Mouse (Mus musculus) heart, embryonic 12.5 days (tissue): ENCODE results near the gene Arhgap10. TPM values are rescaled to one million over a fixed set of nuclear protein-coding genes. Genes with fewer than 3 reads are reported as not detected.

Experiments
- ATAC-seq: fragments of 200-750 bp; cut with Nextera tagmentation; 2 replicates; pipeline ENCODE4 v1.8.0; 2017; ENCODE audit warnings: moderate TSS enrichment, moderate library complexity; ENCODE audit not compliant: insufficient number of reproducible peaks, low FRiP score
- H3K27ac ChIP-seq: fragments of 300-500 bp; sonication (generic); 2 replicates; pipeline ENCODE4 v1.5.1; 2016; ENCODE audit warnings: mild to moderate bottlenecking, moderate library complexity; ENCODE audit not compliant: poor library complexity, severe bottlenecking
- H3K27me3 ChIP-seq: fragments of 300-500 bp; sonication (generic); replicated peaks from 2 replicates; pipeline ENCODE4 v1.6.1; 2016; ENCODE audit warnings: mild to moderate bottlenecking, moderate library complexity
- H3K36me3 ChIP-seq: fragments of 300-500 bp; sonication (generic); 2 replicates; pipeline ENCODE4 v1.6.1; 2016; ENCODE audit warnings: mild to moderate bottlenecking, moderate library complexity
- H3K4me1 ChIP-seq: fragments of 300-500 bp; sonication (generic); replicated peaks from 2 replicates; pipeline ENCODE4 v1.6.1; 2016; ENCODE audit warnings: mild to moderate bottlenecking
- H3K4me2 ChIP-seq: fragments of 300-500 bp; sonication (generic); 2 replicates; pipeline ENCODE4 v1.6.1; 2016; ENCODE audit warnings: mild to moderate bottlenecking, moderate library complexity
- H3K4me3 ChIP-seq: fragments of 300-500 bp; sonication (generic); 2 replicates; pipeline ENCODE4 v1.5.1; 2016; ENCODE audit warnings: mild to moderate bottlenecking
- H3K9ac ChIP-seq: fragments of 300-500 bp; sonication (generic); 2 replicates; pipeline ENCODE4 v1.6.1; 2016; ENCODE audit warnings: mild to moderate bottlenecking, moderate library complexity
- H3K9me3 ChIP-seq: fragments of 300-500 bp; sonication (generic); replicated peaks from 2 replicates; pipeline ENCODE4 v1.6.1; 2016; ENCODE audit warnings: mild to moderate bottlenecking, moderate library complexity
- WGBS: fragments of 180-500 bp; shearing (Covaris S2); methylation state at CpG from one replicate; pipeline ENCODE4 v1.1.7; 2016; 5-methylcytosine and 5-hydroxymethylcytosine counted together
- polyA plus RNA-seq: library from polyadenylated mRNA; unstranded; fragments of >200 nt; fragmentation: Nextera tagmentation; extraction: Ambion mirVana; gene quantifications from 2 replicates; pipeline ENCODE4 v1.2.1, GENCODE M21; 2016

Gene Arhgap10
- polyA plus RNA-seq, 1 experiment from 2014 or later, result 25.3 TPM

GRCm38 (mm10) chr8:77215191-77215590 lies 302.6 kb downstream of the Arhgap10 start:
- H3K9ac ChIP-seq, result no peak overlapping the region
- WGBS, result 79% methylated on average over 6 of the region's 6 CpGs
- no peak for ATAC-seq

GRCm38 (mm10) chr8:77214665-77215064 lies 303.1 kb downstream of the Arhgap10 start:
- no peak overlapping the region for H3K27ac ChIP-seq
- H3K4me2 ChIP-seq, result no peak overlapping the region
- no peaks in the 10 kb centered on the region for H3K27me3 ChIP-seq
- H3K36me3 ChIP-seq, result no peaks in the 10 kb centered on the region
- ATAC-seq, result no peak
- 63% methylated on average over 8 of the region's 8 CpGs for WGBS
- no peaks in the 10 kb centered on the region for H3K9me3 ChIP-seq
- H3K4me1 ChIP-seq, result peaks cover 8% of the 10 kb centered on the region; the same call in 1 of the 2 replicates
- no peak overlapping the region for H3K9ac ChIP-seq
- no peak overlapping the region for H3K4me3 ChIP-seq

More at GRCm38 (mm10) chr8:77215191-77215590, 302.6 kb downstream of the Arhgap10 start:
- Histone ChIP-seq H3K4me3 (no peak overlapping the region), H3K4me1 (peaks cover 8% of the 10 kb centered on the region; the same call in 1 of the 2 replicates), H3K4me2 (no peak overlapping the region), H3K36me3 (no peaks in the 10 kb centered on the region), H3K9me3 (no peaks in the 10 kb centered on the region), H3K27ac (no peak overlapping the region), H3K27me3 (no peaks in the 10 kb centered on the region)

- no peak overlapping the region for H3K27ac ChIP-seq
- H3K9ac ChIP-seq, result no peak overlapping the region
- H3K36me3 ChIP-seq, result no peaks in the 10 kb centered on the region
- no peaks in the 10 kb centered on the region for H3K27me3 ChIP-seq
- H3K4me1 ChIP-seq, result peaks cover 8% of the 10 kb centered on the region; the same call in 1 of the 2 replicates
- H3K4me2 ChIP-seq, result no peak overlapping the region
- 63% methylated on average over 3 of the region's 3 CpGs for WGBS
- no peak for ATAC-seq
- no peak overlapping the region for H3K4me3 ChIP-seq
- no peaks in the 10 kb centered on the region for H3K9me3 ChIP-seq
These were observed 303.8 kb downstream of the Arhgap10 start for GRCm38 (mm10) chr8:77213893-77214464.

- Histone ChIP-seq H3K27me3 (no peaks in the 10 kb centered on the region), H3K4me2 (no peak overlapping the region), H3K4me1 (peaks cover 5% of the 10 kb centered on the region; the same call in 1 of the 2 replicates), H3K9ac (no peak overlapping the region), H3K4me3 (no peak overlapping the region), H3K27ac (no peak overlapping the region), H3K9me3 (no peaks in the 10 kb centered on the region), H3K36me3 (no peaks in the 10 kb centered on the region)
- WGBS, result 78% methylated on average over 3 of the region's 3 CpGs
- no peak for ATAC-seq
These were observed 308.5 kb downstream of the Arhgap10 start for GRCm38 (mm10) chr8:77209297-77209696.

Other genes with a start within 250 kb of the Arhgap10 start
- 14.4 and 14.6 TPM in 2 replicates for gene Prmt9, start 31.4 kb upstream of the Arhgap10 start, polyA plus RNA-seq
- gene Tmem184c, start 92.7 kb upstream of the Arhgap10 start, polyA plus RNA-seq, result 24.6 and 26.9 TPM in 2 replicates
- 42.0 and 45.6 TPM in 2 replicates for gene Ednra, start 206.5 kb upstream of the Arhgap10 start, polyA plus RNA-seq